Mouse (Mus musculus): ENCODE data around the gene Plekhh3.

DNA sequence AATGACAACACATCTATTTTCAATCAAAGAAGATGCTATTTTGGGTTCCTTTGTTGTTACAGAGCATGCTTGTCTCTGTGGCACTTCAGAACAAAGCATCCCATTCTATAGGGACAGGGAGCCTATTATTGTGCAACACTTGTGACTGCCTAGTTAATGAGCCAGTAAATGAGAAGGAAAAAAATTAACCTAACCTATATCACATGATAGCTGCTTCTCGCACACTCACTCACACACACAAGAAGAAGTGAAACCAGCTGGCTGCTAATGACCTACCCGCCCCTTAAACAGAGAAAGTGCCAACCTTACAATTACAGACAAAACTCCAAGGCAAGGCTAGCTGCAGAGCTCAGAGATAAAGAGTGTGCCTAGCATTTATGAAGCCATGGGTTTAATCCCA lies 55.6 kb downstream of the Plekhh3 start:
- TF ChIP-seq POLR2A (IDR thresholded peaks at IDR 0.05; ENCODE audit: insufficient read depth, low read length) (no peak), CTCF (IDR thresholded peaks at IDR 0.05; ENCODE audit: low read depth, low read length) (no peak), EP300 (IDR thresholded peaks at IDR 0.05; ENCODE audit: insufficient read depth, low read depth, low read length) (no peak)

All from ES-Bruce4 (cell line).